Comparison of ENCODE assay signal across 8 mouse cellular contexts in the genomic region with DNA sequence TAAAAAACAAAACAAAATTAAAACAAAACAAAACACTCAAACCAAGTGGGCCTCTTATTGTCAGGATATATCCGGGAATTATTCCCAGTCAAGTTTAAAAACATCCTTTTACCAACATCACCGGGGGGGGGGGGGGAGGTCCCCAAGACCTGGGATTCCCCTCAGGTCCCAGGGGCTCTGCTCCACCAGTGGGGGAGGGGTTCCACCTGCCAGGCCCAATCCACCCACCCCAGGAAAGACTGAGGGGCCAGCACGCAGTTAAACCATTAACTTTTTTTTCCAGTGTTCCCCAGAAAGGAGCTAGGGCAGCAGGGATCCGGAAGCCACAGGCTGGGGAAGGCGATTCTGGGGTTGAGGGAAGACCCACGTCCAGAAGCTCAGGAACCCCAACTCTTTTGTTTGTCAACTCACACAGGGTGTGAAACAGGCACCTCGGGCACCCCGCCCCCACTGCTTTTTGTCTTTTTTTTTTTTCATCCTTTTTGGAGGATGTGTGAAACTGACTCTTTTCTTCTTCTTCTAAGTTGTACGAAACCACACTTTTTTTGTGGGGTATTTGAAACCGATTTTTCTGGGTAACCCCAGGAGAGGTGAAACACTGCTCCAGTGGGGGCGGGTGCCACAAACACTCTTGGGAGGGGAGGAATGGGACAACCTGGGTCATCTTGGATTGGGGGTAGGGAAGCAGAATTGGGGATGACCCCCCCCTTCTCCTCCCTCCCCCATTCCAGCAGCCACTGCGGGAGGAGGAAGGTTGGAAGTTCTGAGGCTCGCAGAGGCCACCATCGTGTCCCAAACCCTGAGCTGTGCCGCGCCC. TPM values are rescaled to one million over a fixed set of nuclear protein-coding genes. Genes with fewer than 3 reads are reported as not detected.
DNase-seq lines count a peak whose midpoint lies in the region; ATAC-seq and TF ChIP-seq lines count a peak whose summit lies in the region.

No protein-coding gene starts in this region.

- peak overlapping the region; percentile 88 for H3K4me2 ChIP-seq in kidney, embryonic 15.5 days
- H3K4me2 ChIP-seq in heart, postnatal 0 days (ENCODE audit: low read depth, low read length): peak overlapping the region; percentile 94
- H3K4me2 ChIP-seq in midbrain, embryonic 11.5 days: peak overlapping the region; percentile 92

- peak overlapping the region; percentile 94 for H3K27ac ChIP-seq in kidney, embryonic 15.5 days
- peak overlapping the region; percentile 16; the same call in 1 of the 2 replicates for H3K27ac ChIP-seq in heart, postnatal 0 days (ENCODE audit: low read depth)
- no peak overlapping the region for H3K27ac ChIP-seq in midbrain, embryonic 11.5 days (ENCODE audit: low read depth, low read length)

- 10% methylated on average over 16 of the region's 16 CpGs for WGBS in kidney, embryonic 15.5 days
- WGBS in heart, postnatal 0 days: 39% methylated on average over 15 of the region's 16 CpGs
- 22% methylated on average over 16 of the region's 16 CpGs for WGBS in midbrain, embryonic 11.5 days

- no peaks in the 10 kb centered on the region for H3K9me3 ChIP-seq in kidney, embryonic 15.5 days (replicated peaks)
- H3K9me3 ChIP-seq in heart, postnatal 0 days (replicated peaks; ENCODE audit: control insufficient read depth, low read length): no peaks in the 10 kb centered on the region
- H3K9me3 ChIP-seq in midbrain, embryonic 11.5 days (ENCODE audit: control insufficient read depth, low read length): no peaks in the 10 kb centered on the region; the same call in 1 of the 2 replicates

- H3K9ac ChIP-seq in kidney, embryonic 15.5 days: peak overlapping the region; percentile 96
- H3K9ac ChIP-seq in heart, postnatal 0 days (replicated peaks; ENCODE audit: low read depth, low read length): peak overlapping the region; percentile 99
- peak overlapping the region; percentile 99 for H3K9ac ChIP-seq in midbrain, embryonic 11.5 days (ENCODE audit: low read length)

- peaks cover 49% of the 10 kb centered on the region for H3K4me1 ChIP-seq in kidney, embryonic 15.5 days
- H3K4me1 ChIP-seq in heart, postnatal 0 days (ENCODE audit: control insufficient read depth, insufficient read depth): peaks cover 4% of the 10 kb centered on the region
- H3K4me1 ChIP-seq in midbrain, embryonic 11.5 days (ENCODE audit: control insufficient read depth, insufficient read depth, low read length): peaks cover 20% of the 10 kb centered on the region

- H3K36me3 ChIP-seq in kidney, embryonic 15.5 days: peaks cover 40% of the 10 kb centered on the region
- peaks cover 37% of the 10 kb centered on the region for H3K36me3 ChIP-seq in heart, postnatal 0 days (replicated peaks; ENCODE audit: control insufficient read depth, insufficient read depth, low read length)
- H3K36me3 ChIP-seq in midbrain, embryonic 11.5 days (ENCODE audit: control insufficient read depth, insufficient read depth, low read length): peaks cover 35% of the 10 kb centered on the region

- H3K4me3 ChIP-seq in kidney, embryonic 15.5 days (replicated peaks): peak overlapping the region; percentile 91
- H3K4me3 ChIP-seq in heart, postnatal 0 days (ENCODE audit: low read depth, low read length): peak overlapping the region; percentile 100
- peak overlapping the region; percentile 100 for H3K4me3 ChIP-seq in midbrain, embryonic 11.5 days (ENCODE audit: low read depth, low read length)

- no peaks in the 10 kb centered on the region for H3K27me3 ChIP-seq in kidney, embryonic 15.5 days
- H3K27me3 ChIP-seq in heart, postnatal 0 days (ENCODE audit: control insufficient read depth, insufficient read depth, low read length): no peaks in the 10 kb centered on the region
- H3K27me3 ChIP-seq in midbrain, embryonic 11.5 days (ENCODE audit: control insufficient read depth, insufficient read depth, low read length): no peaks in the 10 kb centered on the region

- no peak for TF ChIP-seq CTCF in heart, postnatal 0 days (IDR thresholded peaks at IDR 0.05; ENCODE audit: low read depth)

- TF ChIP-seq EP300 in heart, postnatal 0 days (IDR thresholded peaks at IDR 0.05; ENCODE audit: low read depth): no peak

- no peak for ATAC-seq in kidney, embryonic 15.5 days (replicated peaks; ENCODE audit: low FRiP score)
- ATAC-seq in heart, postnatal 0 days (ENCODE audit: insufficient read depth, low read depth): no peak
- no peak for ATAC-seq in midbrain, embryonic 11.5 days (ENCODE audit: low FRiP score)

- no peak for DNase-seq in kidney, postnatal 4 days
- peak; percentile 24 for DNase-seq in NIH3T3 (ENCODE audit: low read depth)
- DNase-seq in heart, postnatal 0 days (ENCODE audit: low spot score): no peak
- DNase-seq in midbrain, embryonic 11.5 days (ENCODE audit: low spot score, missing footprints): no peak
- no peak for DNase-seq in adipocyte (ENCODE audit: low spot score)
- no peak for DNase-seq in frontal cortex, postnatal 10 days (ENCODE audit: low spot score in 2 of 2)
- DNase-seq in left cerebral cortex, adult 9 months (ENCODE audit: low spot score in 2 of 2): no peak

RNA-seq across cellular contexts. Expression of a gene that starts 1.7 kb away (rescaled TPM):
- polyA plus RNA-seq in kidney, embryonic 15.5 days (2015; fragmentation: Nextera tagmentation; extraction: Ambion mirVana): 130 and 138 TPM in 2 replicates
- 77.8 and 91.4 TPM in 2 replicates for total RNA-seq in heart, postnatal 0 days (2014; rRNA removed; ENCODE audit: low replicate concordance)
- polyA plus RNA-seq in heart, postnatal 0 days (2015; fragmentation: Nextera tagmentation; extraction: Ambion mirVana): 20.1 and 20.6 TPM in 2 replicates
- polyA plus RNA-seq in midbrain, embryonic 11.5 days (2014; fragmentation: Nextera tagmentation; extraction: Ambion mirVana): 135 and 154 TPM in 2 replicates

RNA-seq across cellular contexts. Expression of a gene that starts 25.1 kb away (rescaled TPM):
- polyA plus RNA-seq in kidney, embryonic 15.5 days (2015; fragmentation: Nextera tagmentation; extraction: Ambion mirVana): 790 and 798 TPM in 2 replicates
- total RNA-seq in heart, postnatal 0 days (2014; rRNA removed; ENCODE audit: low replicate concordance): 1,589 and 2,020 TPM in 2 replicates
- polyA plus RNA-seq in heart, postnatal 0 days (2015; fragmentation: Nextera tagmentation; extraction: Ambion mirVana): 3,128 and 3,343 TPM in 2 replicates
- 404 and 476 TPM in 2 replicates for polyA plus RNA-seq in midbrain, embryonic 11.5 days (2014; fragmentation: Nextera tagmentation; extraction: Ambion mirVana)

RNA-seq across cellular contexts. Expression of a gene that starts 32.4 kb away (rescaled TPM):
- polyA plus RNA-seq in kidney, embryonic 15.5 days (2015; fragmentation: Nextera tagmentation; extraction: Ambion mirVana): 260 and 283 TPM in 2 replicates
- 35.1 and 35.3 TPM in 2 replicates for total RNA-seq in heart, postnatal 0 days (2014; rRNA removed; ENCODE audit: low replicate concordance)
- polyA plus RNA-seq in heart, postnatal 0 days (2015; fragmentation: Nextera tagmentation; extraction: Ambion mirVana): 75.6 and 78.0 TPM in 2 replicates
- polyA plus RNA-seq in midbrain, embryonic 11.5 days (2014; fragmentation: Nextera tagmentation; extraction: Ambion mirVana): 222 and 252 TPM in 2 replicates

RNA-seq across cellular contexts. Expression of a gene that starts 44.3 kb away (rescaled TPM):
- 7.1 and 8.4 TPM in 2 replicates for polyA plus RNA-seq in kidney, embryonic 15.5 days (2015; fragmentation: Nextera tagmentation; extraction: Ambion mirVana)
- 20.0 and 26.4 TPM in 2 replicates for total RNA-seq in heart, postnatal 0 days (2014; rRNA removed; ENCODE audit: low replicate concordance)
- polyA plus RNA-seq in heart, postnatal 0 days (2015; fragmentation: Nextera tagmentation; extraction: Ambion mirVana): 2.2 and 2.9 TPM in 2 replicates
- 11.8 and 12.4 TPM in 2 replicates for polyA plus RNA-seq in midbrain, embryonic 11.5 days (2014; fragmentation: Nextera tagmentation; extraction: Ambion mirVana)
